Mouse (Mus musculus) left cerebral cortex, adult 8-10 months (tissue): ENCODE results near the gene 4931422A03Rik. TPM values are rescaled to one million over a fixed set of nuclear protein-coding genes. Genes with fewer than 3 reads are reported as not detected.

Experiments
- DNase-seq, 2 experiments: peaks; one replicate each; pipeline ENCODE4 v3.0.0; 2022; ENCODE audit warnings: low spot score in 2 of 2
- total RNA-seq, 4 experiments: library from RNA; stranded (reverse); gene quantifications; 2 replicates each; pipeline ENCODE4 v1.2.4; 2022

Gene 4931422A03Rik
- total RNA-seq, 4 experiments from 2014 or later: 0.76 TPM; not detected in 3

GRCm38 (mm10) chr2:103937670-103938069, 90.5 kb downstream of the 4931422A03Rik start:
- DNase-seq: no peak

GRCm38 (mm10) chr2:103936666-103937065, 91.5 kb downstream of the 4931422A03Rik start:
- DNase-seq: no peak

GRCm38 (mm10) chr2:103935691-103936435, 92.3 kb downstream of the 4931422A03Rik start:
- no peak for DNase-seq

DNA sequence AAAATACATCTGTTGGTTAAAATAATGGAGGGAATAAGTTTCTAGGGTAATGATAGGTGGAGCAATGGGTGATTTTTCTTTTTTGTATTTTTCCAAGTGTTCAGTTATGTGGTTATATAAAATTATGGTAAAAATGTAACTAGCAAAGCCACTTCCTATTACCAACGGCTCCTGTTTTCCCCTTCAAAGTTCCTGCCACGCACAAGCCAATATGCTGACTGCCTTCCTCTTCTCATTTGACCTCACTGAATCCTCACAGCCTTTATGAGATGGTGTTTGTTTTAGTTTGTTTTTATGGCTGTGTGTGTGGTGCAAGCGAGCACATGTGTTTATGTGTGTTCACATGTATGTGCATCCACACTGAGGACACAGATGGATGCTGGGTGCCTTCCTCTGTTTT, 93.5 kb downstream of the 4931422A03Rik start:
- DNase-seq: no peak

- DNase-seq: no peak
These were observed 93.9 kb downstream of the 4931422A03Rik start for GRCm38 (mm10) chr2:103934270-103934669.

- no peak for DNase-seq
These were observed 95.7 kb downstream of the 4931422A03Rik start for GRCm38 (mm10) chr2:103932480-103932879.

- DNase-seq: no peak
These were observed 96.1 kb downstream of the 4931422A03Rik start for GRCm38 (mm10) chr2:103932025-103932424.

- DNase-seq: no peak
These were observed 96.7 kb downstream of the 4931422A03Rik start for GRCm38 (mm10) chr2:103931511-103931911.

DNA sequence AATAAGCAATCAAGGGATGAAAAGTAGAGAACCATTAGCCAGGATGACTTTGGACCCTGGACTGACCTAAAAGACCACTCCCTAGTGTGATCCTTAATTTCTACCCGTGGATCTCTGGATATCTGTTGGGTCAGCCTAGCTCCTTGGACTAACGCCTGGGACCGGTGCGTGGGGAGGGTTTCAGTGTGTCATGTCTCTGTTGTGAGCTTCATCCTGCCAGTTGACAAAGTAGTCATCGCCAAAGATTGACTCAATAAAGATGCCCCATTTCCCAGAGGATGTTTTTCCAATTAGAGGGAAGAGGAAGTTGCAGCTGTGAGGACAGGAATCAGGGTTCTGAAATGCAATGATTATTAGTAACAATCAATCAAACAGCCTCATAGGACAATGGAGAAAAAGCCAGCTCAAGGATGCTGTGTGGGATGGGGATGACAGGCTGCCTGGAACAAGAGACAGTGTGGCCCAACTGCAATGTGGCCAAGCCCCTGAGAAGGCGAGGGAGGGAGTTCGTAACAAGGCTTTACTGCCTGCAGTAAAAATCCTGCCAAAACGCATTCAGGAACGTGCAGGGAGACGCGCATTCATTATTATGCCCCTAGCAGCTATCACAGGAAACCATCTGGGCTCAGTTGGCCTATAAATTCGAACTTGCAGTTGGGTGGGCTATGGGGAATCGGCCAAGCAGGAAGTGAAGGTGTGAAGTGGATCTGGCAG, 97.7 kb downstream of the 4931422A03Rik start:
- no peak for DNase-seq

GRCm38 (mm10) chr2:103927610-103928145, 100.5 kb downstream of the 4931422A03Rik start:
- DNase-seq: no peak

- no peak for DNase-seq
These were observed 101.5 kb downstream of the 4931422A03Rik start for GRCm38 (mm10) chr2:103926586-103927113.

DNA sequence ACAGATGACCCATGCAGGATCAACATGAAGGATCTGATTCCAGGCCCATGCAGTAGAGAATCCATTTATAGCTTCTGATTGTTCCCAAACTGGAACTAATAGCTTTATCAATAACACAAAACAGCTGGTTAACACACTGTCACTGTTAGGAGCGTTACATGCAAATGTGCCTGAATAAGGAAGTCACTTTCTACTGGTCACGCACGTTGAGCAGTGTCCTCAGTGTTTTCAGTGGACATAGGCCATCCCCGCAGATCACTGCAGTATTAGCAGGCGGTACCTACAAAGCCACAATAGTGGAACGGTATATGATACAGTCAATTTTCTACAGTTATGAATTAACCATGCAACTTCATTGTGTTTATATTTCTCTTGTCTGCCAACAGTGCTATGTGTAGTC, 108.7 kb downstream of the 4931422A03Rik start:
- DNase-seq: no peak

- no peak for DNase-seq
These were observed 109.8 kb downstream of the 4931422A03Rik start for GRCm38 (mm10) chr2:103918375-103918774.

DNA sequence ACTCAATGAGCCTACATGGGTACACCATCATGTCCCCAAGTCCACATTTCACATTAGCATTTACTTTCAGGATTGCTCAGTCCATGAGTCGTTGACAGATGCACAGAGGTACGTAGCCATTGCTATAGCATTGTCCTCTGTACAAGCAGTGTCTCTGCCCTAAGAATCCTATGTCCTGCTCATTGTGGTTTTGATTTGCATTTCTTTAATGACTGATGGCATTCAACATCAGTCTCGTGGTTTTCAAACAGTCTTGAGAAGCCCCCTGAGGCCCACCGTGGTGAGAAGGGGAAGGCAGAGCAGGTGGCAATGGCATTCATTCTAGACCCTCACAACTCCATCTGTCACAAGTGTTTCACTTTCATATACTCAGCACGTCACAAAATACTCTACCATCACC, 110.8 kb downstream of the 4931422A03Rik start:
- DNase-seq: no peak

Other genes starting within 250 kb of the 4931422A03Rik start
- 100 to 1,000 TPM; 218 to 270 (median 243) TPM for gene Caprin1, start 230.7 kb downstream of the 4931422A03Rik start, total RNA-seq
- 10 to 100 TPM; 24.3 to 28.5 (median 27.2) TPM for gene Lmo2, start 70.4 kb downstream of the 4931422A03Rik start, total RNA-seq
- 10 to 100 TPM; 56.7 to 61.0 (median 58.2) TPM for gene Fbxo3, start 640 bp downstream of the 4931422A03Rik start, total RNA-seq
- under 1 TPM; 0.51 to 0.72 (median 0.55) TPM for gene Gm10912, start 37.5 kb upstream of the 4931422A03Rik start, total RNA-seq
- not detected for gene Gm10799, start 40.2 kb upstream of the 4931422A03Rik start, total RNA-seq
- 1 to 10 TPM in 2 of 4 experiments, under 1 TPM in 2; 0.80 to 2.5 (median 1.6) TPM for gene Cd59b, start 41.5 kb upstream of the 4931422A03Rik start, total RNA-seq
- 1 to 10 TPM; 4.3 to 8.0 (median 7.0) TPM for gene Cd59a, start 67.4 kb upstream of the 4931422A03Rik start, total RNA-seq
- not detected for gene A930018P22Rik, start 94.4 kb upstream of the 4931422A03Rik start, total RNA-seq